Mouse (Mus musculus) frontal cortex, postnatal 14 days (tissue): ENCODE measurements around the gene Otud3.
"Not testable (repeated sequence)": the region's sequence is repeated elsewhere in the genome, so short reads cannot be mapped to it uniquely, and the experiment has no call there.

Source experiments
- DNase-seq, 2 experiments: peaks; one replicate each; pipeline ENCODE4 v3.0.0; 2022; ENCODE audit warnings: low spot score in 2 of 2

Otud3 gene

GRCm38 (mm10) chr4:138913797-138914196 lies at the start of gene Otud3:
Gene Otud3 (minus strand): TSS chr4:138913945.
- DNase-seq = peak; percentile 91 to 92

- DNase-seq = no peak
Measured at GRCm38 (mm10) chr4:138962719-138963118, 49.0 kb upstream of the Otud3 start.

- no peak for DNase-seq
Measured at GRCm38 (mm10) chr4:138959926-138960325, 46.2 kb upstream of the Otud3 start.

GRCm38 (mm10) chr4:138959120-138959519 lies 45.4 kb upstream of the Otud3 start:
- no peak for DNase-seq

- DNase-seq = no peak
Measured at GRCm38 (mm10) chr4:138958612-138959011, 44.9 kb upstream of the Otud3 start.

- no peak for DNase-seq
Measured at GRCm38 (mm10) chr4:138948257-138948656, 34.5 kb upstream of the Otud3 start.

GRCm38 (mm10) chr4:138943730-138944129 lies 30.0 kb upstream of the Otud3 start:
- DNase-seq = peak; percentile 28 to 50

GRCm38 (mm10) chr4:138941966-138942365 lies 28.2 kb upstream of the Otud3 start:
- no peak for DNase-seq

GRCm38 (mm10) chr4:138941401-138941800 lies 27.7 kb upstream of the Otud3 start:
- no peak for DNase-seq

- no peak for DNase-seq
Measured at GRCm38 (mm10) chr4:138939481-138939880, 25.7 kb upstream of the Otud3 start.

GRCm38 (mm10) chr4:138938495-138939269 lies 24.9 kb upstream of the Otud3 start:
- no peak for DNase-seq

- no peak for DNase-seq
Measured at GRCm38 (mm10) chr4:138934456-138935145, 20.9 kb upstream of the Otud3 start.

- no peak for DNase-seq
Measured at GRCm38 (mm10) chr4:138933862-138934261, 20.1 kb upstream of the Otud3 start.

GRCm38 (mm10) chr4:138925561-138925960 lies 11.8 kb upstream of the Otud3 start:
- DNase-seq = no peak

- DNase-seq = peak; percentile 90 to 97
Measured at GRCm38 (mm10) chr4:138922131-138922459, 8.3 kb upstream of the Otud3 start.

GRCm38 (mm10) chr4:138921254-138922130 lies 7.7 kb upstream of the Otud3 start:
- DNase-seq = no peak

- DNase-seq = no peak
Measured at GRCm38 (mm10) chr4:138917282-138917681, 3.5 kb upstream of the Otud3 start.

- DNase-seq = no peak
Measured at GRCm38 (mm10) chr4:138913141-138913787, 481 bp downstream of the Otud3 start.

- DNase-seq = no peak
Measured at GRCm38 (mm10) chr4:138905624-138906337, 8.0 kb downstream of the Otud3 start.

- DNase-seq = no peak
Measured at GRCm38 (mm10) chr4:138899361-138899760, 14.4 kb downstream of the Otud3 start.

- not testable (repeated sequence) for DNase-seq
Measured at GRCm38 (mm10) chr4:138893789-138894188, 20.0 kb downstream of the Otud3 start.
